Mouse (Mus musculus): ENCODE data around the gene Spire2.

The Spire2 gene

DNA sequence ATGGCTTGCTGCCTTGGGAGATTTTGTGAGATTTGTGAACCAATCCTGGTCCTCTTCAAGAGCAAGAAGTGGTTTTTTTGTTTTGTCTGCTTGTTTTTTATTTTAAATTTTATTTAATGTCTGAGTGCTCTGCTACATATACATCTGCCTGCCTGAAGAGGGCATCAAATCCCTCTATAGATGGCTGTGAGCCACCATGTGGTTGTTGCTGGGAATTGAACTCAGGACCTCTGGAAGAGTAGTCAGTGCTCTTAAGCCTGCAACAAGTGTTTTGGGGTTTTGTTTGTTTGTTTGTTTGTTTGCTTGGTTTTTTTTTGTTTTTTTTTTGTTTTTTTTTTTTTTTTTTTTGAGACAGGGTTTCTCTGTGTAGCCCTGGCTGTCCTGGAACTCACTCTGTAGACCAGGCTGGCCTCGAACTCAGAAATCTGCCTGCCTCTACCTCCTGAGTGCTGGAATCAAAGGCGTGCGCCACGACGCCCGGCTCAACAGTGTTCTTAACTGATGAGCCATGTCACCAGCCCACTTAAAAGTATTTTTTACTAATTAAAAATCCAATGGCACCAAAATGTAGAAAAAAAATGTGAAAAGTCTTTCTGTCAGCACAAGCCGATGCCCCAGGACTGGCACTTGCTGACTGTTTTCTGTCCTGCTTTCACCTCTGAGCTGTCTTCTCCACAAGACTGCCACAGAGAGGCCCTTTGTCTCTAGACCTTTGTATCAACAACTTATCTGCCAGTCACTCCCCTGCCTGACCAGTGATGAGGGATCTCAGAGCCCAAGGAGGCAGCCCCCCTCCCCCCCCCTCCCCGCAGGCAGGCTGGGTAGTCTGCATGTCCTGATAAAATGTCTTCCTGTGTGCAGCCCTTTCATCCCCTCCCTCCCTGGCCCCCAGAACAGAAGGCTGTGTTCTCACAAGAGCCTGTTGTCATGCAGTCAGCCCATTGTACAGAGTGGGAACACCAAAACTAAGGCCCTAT lies 83.7 kb downstream of the Spire2 start:
- peak; percentile 80 for DNase-seq (ENCODE audit: low read depth, low spot score)

GRCm38 (mm10) chr8:123416944-123417555 lies 84.5 kb downstream of the Spire2 start:
- DNase-seq (ENCODE audit: low read depth, low spot score): no peak
